Mouse (Mus musculus) layer of hippocampus, adult 2 months (tissue): Measurements from ENCODE around the gene Htatip2. TPM values are rescaled to one million over a fixed set of nuclear protein-coding genes. Genes with fewer than 3 reads are reported as not detected.
A peak's percentile ranks its signal among the peaks of the same experiment; 100 is the strongest.

ENCODE experiments used
- DNase-seq, 2 experiments: peaks; one replicate each; pipeline ENCODE4 v3.0.0; 2022; ENCODE audit warnings: low spot score in 2 of 2
- H3K27ac ChIP-seq: fragments of 200-600 bp; 2 replicates; pipeline ENCODE4 v1.8.1; 2022
- H3K4me3 ChIP-seq: fragments of 200-600 bp; 2 replicates; pipeline ENCODE4 v1.8.1; 2022; ENCODE audit warnings: mild to moderate bottlenecking
- CTCF ChIP-seq: fragments of 200-600 bp; conservative IDR thresholded peaks from 2 replicates; pipeline ENCODE4 v1.8.1; 2022; ENCODE audit warnings: antibody characterized with exemption, mild to moderate bottlenecking, moderate library complexity
- long read RNA-seq, 2 experiments: library from polyadenylated mRNA; stranded (forward); transcript quantifications; one replicate each; pipeline ENCODE4 v2.0.0; 2021; ENCODE audit warnings: borderline mapping rate in 2 of 2
- total RNA-seq, 2 experiments: library from RNA; stranded (reverse); gene quantifications; 2 replicates each; pipeline ENCODE4 v1.2.3; 2021

Htatip2 gene
- 10 to 100 TPM; 10.9 to 12.5 TPM for total RNA-seq
- long read RNA-seq, experiment 1, partial matches to known transcripts, result 7 of 10 reads
- long read RNA-seq, experiment 1, other reads (novel, unspliced or antisense), result 2 of 10 reads
- long read RNA-seq, experiment 2, partial matches to known transcripts, result 4 of 10 reads
- long read RNA-seq, experiment 2, other reads (novel, unspliced or antisense), result 4 of 10 reads

DNA sequence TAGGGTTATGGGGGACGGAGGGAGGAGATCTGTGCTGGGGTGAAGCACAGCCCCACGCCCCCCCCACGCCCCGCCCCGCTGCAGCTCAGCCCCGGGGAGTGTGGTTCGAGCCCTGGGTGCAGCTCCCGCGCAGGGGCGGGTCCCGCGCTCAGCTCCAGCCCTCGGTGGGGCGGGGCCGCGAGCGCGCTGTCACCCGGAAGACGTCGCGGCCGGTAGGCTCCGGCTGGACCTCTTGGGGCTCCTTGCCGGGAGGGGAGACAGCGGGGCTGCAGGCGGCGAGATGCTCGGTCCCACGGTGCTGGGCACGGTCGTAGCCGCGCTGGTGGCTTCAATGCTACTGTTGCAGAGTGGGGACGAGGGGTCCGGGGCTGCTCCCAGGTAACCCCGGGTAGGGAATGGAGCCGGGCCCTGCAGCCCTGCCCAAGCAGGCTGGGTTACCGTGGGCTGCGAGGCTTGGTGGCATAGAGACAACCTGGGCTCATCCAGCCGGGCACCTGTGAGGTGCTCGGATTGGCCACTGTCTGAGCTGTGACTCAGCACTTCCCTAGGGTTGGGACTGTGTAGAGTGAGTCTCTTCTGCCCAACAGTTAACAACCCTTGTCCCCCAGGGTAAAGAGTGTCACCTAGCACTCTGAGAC, at the start of gene Htatip2:
Gene Htatip2, plus strand, starts transcription at position 182 of the 638 bp plus-strand sequence.
- H3K4me3 ChIP-seq, result peak within 1 kb of the TSS; percentile 77
- peak within 1 kb of the TSS; percentile 83 for H3K27ac ChIP-seq
- DNase-seq, result peak in 1 of 2 experiments; percentile 36
- no peak for TF ChIP-seq CTCF

DNA sequence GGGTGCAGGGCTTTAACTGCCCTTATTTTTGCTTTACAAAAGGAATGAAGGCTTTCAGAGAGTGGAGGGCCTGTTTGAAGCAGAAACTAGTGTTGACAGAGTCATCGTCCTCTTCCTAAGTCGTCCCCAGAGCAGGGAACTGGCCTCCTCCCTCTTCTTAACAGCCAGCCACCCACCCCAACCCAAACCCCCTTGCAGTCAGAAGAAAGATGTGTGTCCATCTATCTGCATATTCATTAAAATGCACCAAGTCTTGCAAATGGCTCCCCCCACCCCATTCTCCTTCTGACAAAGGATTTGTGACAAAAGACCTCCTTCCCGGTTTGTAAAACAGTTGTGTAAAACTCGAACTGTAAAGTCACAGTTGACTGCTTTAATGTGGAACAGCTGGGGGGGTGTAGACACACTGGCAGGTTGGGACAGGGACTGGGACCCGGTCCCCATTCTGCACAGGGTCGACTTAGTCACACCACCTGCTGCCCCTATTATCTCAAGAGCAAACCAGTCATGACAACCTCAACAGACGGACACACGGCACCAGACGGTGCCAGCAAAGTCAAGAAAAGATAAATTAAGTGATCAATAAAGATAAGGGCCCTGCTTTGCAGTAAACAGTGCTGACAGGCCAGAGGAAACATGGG, 49.4 kb upstream of the Htatip2 start:
- Histone ChIP-seq H3K4me3 (no peak overlapping the region), H3K27ac (no peak overlapping the region)
- DNase-seq, result no peak
- no peak for TF ChIP-seq CTCF

DNA sequence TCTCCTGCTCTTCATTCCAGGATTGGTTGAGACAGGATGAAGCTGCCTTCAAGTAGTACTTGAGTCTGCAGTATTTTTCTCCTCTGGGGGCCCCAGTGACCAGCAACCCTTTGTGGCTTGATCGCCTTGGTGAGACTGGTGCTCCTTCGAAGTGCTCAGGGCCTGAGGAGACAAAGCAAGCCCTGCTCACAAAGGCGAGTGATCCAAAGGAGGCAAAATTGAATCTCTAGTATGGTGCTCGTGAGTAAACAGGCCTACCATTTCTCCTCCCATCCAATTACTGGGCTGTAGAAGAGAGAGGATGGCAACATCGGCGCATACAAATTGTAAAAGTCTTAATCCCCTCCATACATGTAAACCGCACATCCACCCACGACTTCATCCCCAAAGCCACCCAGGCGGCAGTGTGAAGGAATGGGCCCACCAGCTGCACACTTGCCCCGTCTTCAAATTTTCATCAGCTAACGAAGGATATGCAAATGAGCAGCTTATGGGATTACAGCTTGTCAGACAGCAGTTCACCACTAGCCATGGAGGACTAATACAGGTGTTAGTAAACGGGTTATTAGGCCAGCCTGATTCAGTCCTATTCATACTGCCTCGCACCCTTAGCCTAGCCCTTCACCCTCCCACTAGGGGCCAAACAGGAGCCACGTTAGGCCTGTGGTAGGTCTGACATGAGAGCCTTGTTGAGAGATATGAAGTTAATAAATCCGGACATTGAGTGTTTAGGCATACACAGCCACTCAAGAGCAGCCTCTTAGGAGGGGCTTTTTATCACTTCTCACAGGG, 40.8 kb upstream of the Htatip2 start:
- DNase-seq, result no peak
- TF ChIP-seq CTCF, result no peak
- H3K4me3 ChIP-seq, result no peak overlapping the region
- no peak overlapping the region for H3K27ac ChIP-seq

DNA sequence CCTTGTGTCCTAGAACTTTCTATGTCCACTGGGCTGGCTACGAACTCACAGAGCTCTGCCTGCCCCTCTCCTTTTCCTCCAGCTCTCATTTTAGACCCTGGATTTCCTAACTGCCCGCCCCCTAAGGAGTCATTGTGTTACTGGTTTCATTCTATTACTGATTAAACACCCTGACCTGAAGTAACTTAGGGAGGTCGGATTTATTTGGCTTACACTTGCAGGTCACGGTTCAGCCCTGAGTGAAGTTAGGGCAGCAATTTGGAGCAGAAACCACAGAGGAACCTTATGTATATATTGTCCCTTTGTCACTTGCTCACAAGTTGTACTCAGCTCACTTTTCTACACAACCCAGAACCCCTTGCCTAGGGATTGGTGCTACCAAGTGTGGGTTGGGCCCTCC, 24.6 kb upstream of the Htatip2 start:
- no peak overlapping the region for H3K27ac ChIP-seq
- no peak overlapping the region for H3K4me3 ChIP-seq

DNA sequence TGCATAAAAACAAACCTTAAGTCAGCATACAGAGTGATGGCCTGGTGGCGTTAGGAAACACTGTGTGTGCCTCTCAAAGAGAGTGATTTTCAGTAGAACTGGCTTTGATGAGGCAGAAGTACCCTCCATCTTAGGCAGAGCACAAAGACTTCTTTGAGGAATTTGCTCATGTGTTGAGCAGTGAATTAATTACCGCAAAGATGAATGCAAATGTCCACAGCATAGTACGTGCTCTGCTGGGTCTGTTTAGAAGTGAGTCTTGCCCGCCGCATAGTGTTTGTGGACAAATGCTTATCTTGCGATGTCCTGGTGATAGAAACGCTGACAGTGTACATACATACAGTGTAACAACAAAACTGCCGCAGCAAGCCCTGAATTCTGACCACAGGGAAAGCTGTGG, 19.5 kb upstream of the Htatip2 start:
- H3K27ac ChIP-seq, result no peak overlapping the region
- TF ChIP-seq CTCF, result no peak
- no peak for DNase-seq
- no peak overlapping the region for H3K4me3 ChIP-seq

More for the DNA sequence above, 24.6 kb upstream of the Htatip2 start:
- DNase-seq, result no peak
- TF ChIP-seq CTCF, result no peak

DNA sequence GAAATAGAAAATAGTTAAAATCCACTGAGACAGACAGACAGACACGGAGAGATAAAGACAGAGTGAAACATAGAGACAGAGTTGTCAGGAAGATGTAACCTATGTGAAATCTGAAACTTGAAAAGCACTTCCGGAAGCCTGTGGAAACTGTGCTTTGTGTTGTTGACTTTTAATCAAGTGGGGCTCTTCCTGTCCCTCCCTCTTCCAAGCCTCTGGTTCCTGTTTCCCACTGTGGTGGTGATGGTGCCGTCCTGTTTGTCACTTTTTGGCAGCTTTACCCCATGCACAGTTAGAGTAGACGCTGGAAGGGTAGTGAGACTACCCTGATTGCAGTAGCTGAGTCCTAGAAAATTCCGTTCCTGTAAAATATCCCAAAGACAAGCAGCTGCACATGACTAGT, 17.4 kb upstream of the Htatip2 start:
- no peak for TF ChIP-seq CTCF
- H3K4me3 ChIP-seq, result no peak overlapping the region
- H3K27ac ChIP-seq, result no peak overlapping the region
- no peak for DNase-seq

DNA sequence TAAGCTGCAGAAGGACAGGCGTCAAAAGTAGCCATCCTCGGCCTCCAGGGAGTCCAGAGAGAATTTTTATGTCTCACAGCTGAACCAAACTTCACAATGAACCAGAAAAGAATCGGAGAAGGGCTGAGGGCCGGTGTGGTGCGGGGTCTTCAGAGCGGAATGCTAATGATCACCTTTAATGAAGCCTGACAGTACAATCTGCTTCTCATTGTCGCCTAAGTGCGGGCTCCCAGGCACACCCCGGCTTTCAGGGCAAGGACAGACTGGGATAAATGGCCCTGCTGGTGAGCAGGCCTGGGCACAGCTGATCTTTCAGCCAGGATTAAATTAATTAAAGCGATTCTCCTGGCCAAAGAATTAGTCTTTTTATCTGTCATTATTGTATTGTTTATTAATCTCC, 17.0 kb upstream of the Htatip2 start:
- Histone ChIP-seq H3K4me3 (no peak overlapping the region), H3K27ac (no peak overlapping the region)
- no peak for TF ChIP-seq CTCF
- DNase-seq, result no peak

DNA sequence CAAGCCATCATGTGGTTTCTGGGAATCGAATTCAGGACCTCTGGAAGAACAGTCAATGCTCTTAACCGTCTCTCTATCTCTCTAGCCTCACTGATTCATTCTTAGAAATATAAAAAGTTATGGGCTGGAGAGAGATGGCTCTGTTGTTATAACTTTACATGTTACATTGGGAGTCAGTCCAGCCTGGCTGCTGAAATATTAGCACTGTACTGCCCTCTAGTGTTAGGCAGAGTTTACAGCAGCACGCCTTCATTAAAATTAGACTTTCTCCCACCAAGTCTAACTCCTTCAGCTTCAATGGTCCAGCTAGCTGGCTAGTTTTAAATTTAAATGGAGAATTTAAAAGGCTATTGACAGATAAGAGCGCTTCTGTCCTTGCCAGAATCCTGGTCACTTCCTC, 7.8 kb upstream of the Htatip2 start:
- TF ChIP-seq CTCF, result peak; percentile 93
- Histone ChIP-seq H3K27ac (no peak overlapping the region), H3K4me3 (no peak overlapping the region)
- DNase-seq, result peak in 1 of 2 experiments; percentile 55

DNA sequence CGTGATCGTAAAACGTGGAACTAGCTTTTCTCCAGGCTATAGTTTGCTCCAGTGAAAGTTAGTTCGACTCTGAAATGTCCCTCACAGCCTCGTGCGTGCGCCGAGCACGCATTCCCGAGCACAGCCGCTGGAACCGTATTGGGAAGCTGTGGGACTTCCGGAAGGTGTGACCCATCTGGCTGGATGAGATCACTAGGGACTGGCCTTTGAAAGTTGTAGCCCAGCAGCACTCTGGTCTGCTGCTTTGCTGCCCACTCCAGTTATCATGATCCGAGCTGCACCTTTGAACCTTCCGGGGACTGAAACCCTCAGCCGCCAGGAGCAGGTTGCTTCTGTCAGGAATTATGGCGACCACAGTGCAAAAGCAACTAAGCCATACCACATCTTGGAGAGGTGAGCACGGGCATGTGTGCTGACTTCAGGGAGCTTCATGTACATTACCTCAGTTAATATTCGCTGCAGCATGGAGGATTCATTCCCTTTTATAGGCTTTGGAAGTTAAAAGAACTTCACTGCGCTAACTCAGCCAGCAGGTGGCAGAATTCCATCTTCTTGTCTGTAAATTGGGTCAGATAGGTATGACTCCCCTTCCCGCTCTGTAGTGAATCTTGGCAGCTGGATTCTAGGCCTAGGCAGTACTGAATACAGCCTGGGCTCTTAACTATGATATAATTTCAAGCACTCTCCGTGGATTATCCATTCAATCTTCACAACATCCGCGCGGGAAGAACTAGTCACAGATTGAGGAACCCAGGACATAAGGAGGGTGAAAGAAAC, 6.0 kb upstream of the Htatip2 start:
- no peak overlapping the region for H3K4me3 ChIP-seq
- peak in 1 of 2 experiments; percentile 46 for DNase-seq
- TF ChIP-seq CTCF, result peak; percentile 82
- H3K27ac ChIP-seq, result no peak overlapping the region

DNA sequence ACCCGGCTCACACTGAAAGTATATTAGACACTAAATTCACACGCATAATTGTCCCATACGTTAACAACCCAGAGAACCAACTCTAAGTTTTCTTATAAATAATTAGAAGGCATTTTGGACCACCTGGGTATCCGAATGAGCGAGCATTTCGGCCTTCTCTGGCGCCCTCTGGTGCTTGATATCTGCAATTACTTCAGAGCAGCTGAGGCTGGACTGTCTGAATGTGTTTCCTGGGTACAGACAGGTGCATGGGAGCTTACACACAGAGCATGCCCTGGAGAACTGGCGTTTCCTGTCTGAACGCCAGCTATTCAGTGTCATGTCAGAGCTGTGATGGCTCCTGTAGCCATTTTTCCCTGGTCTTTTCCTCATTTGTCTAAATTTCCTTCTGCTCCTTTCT, 4.1 kb upstream of the Htatip2 start:
- no peak overlapping the region for H3K4me3 ChIP-seq
- DNase-seq, result peak in 1 of 2 experiments; percentile 66
- TF ChIP-seq CTCF, result peak; percentile 97
- H3K27ac ChIP-seq, result no peak overlapping the region

DNA sequence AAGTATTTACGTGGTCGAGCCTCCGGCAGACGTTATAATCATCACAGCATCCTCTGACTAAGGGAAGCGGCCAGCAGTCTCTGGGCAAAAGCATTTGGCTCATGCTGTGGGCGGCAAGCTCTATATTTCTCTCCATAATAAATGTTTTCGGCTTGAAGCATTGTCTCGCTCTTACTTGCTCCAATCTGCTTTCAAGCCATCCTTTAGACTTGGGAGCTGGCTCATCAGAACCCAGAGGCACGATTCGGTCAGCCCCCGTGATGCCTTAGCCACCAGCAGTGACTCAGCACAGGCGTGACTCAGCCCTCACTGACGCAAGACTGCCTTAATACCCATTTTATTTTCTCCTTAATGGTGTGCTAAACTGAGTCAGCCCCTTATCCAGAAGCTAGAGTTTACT, 3.7 kb downstream of the Htatip2 start:
- Histone ChIP-seq H3K27ac (peak overlapping the region; percentile 71), H3K4me3 (no peak overlapping the region)
- DNase-seq, result peak; percentile 39 to 75
- TF ChIP-seq CTCF, result no peak

DNA sequence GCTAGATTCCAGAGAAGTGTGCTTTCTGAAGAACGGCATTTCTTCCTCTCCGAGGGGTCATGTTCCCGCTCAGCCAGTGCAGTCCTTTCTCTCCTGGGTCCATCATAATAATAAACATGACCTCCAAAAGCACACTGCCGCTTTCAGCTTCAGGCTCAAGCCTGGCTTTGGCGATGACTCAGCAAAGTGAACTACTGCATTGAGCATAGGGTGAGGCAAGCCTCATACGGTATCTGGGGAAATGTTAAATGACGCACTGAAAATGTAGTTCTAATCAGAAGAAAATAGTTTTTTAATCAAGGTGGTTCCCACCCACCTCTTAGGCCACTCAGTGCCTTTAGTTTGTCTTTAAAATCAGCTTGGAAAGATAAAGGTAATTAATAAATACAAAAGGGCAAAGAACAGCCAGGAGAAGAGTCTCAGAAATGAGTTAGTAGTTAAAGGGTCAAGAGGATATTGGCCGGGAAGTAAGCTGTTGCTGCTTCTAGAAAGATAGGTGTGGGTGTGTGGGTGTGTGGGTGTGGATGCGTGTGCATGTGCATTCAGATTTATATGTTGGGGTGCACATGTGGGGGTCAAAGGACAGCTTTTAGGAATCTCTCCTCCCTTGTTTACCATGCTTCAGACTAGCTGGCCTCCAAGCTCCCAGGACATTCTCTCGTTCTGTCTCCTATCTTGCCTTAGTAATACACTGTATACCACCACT, 5.2 kb downstream of the Htatip2 start:
- Histone ChIP-seq H3K27ac (no peak overlapping the region), H3K4me3 (no peak overlapping the region)
- DNase-seq, result no peak
- no peak for TF ChIP-seq CTCF
